Mouse (Mus musculus): Measurements from ENCODE around the gene Ap1m2.

DNA sequence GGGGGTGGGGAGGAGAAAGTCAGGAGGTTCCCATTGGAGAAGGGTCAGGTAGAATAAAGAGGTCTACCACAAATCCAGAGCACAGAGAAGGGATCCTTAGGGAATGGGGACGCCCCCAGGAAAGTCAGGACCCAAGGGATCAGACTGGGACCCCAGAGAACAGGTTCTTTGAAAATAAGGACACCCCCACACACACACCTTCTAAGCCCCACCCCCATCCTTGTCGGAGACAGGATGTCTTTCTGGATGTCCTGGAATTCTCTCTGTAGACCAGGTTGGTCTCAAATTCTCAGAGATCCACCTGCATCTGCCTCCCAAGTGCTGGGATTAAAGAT lies 22.8 kb downstream of the Ap1m2 start:
- no peak for TF ChIP-seq CTCF (IDR thresholded peaks at IDR 0.05; ENCODE audit: extremely low read depth, insufficient read depth, insufficient read length, insufficient replicate concordance)
- no peak for TF ChIP-seq POLR2A (IDR thresholded peaks at IDR 0.05; ENCODE audit: low read depth, low read length)

Measured in spleen, adult 2 months (tissue).